Mouse (Mus musculus): Measurements from ENCODE around the gene Gnb3.

DNA sequence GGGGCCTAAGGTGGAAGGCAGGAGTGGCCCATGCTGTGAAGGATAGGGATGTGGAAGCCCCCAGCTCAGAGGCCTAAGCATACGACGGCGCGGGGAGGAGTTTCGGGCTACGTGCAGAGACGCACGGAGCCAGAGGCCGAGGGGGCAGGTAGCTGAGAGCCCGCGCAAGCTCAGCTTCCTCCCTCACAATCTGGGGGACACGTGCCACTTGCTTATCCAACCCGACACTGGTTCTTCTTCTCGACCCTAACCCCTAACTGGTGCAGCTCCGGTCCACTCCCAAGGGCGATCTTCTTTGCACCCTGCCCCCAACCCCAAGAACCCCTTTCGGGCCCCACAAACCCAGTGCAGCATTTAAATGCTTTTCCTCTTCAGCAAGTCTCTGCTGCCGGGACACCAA lies 26.6 kb downstream of the Gnb3 start:
- TF ChIP-seq CTCF (conservative IDR thresholded peaks at IDR 0.05; ENCODE audit: low read length) (no peak), NANOG (IDR thresholded peaks at IDR 0.05; ENCODE audit: borderline replicate concordance, low read length) (no peak)

Measured in E14TG2a.4 (cell line).